Mouse (Mus musculus): ENCODE results near the gene Mrgpra9. TPM values are rescaled to one million over a fixed set of nuclear protein-coding genes. Genes with fewer than 3 reads are reported as not detected.

The Mrgpra9 gene
- not detected for polyA plus RNA-seq (2017; shearing (Covaris generic))

GRCm38 (mm10) chr7:47252770-47253169 is at the start of gene Mrgpra9:
Gene Mrgpra9 (minus strand): TSS chr7:47252848.

DNA sequence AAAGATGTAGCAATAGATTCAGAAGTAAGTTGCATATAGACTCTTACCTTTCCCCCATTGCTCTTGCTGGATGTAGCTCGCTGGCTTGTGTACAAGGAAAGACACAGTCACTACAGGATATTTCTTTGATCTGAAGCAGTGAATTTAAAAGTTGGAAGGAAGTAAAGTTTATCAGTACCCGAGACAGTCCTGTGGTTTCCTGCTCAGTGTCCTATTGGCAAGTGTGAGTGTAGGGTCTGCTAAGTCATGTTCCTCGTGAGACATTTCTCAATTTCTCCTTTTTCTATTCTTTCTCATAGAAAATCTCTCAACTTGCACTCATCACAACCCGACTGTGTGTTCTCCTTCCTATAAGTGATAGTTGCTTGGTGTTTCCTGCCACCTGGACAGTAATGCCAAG is 47.8 kb downstream of the Mrgpra9 start, which contains the start of gene Mrgpra6:
Gene Mrgpra6, minus strand, starts transcription at position 91 of the 400 bp plus-strand sequence.

Other genes starting within 250 kb of the Mrgpra9 start
- 54.6 TPM for gene Spty2d1, start 244.4 kb downstream of the Mrgpra9 start, polyA plus RNA-seq (2017; shearing (Covaris generic))
- gene Tmem86a, start 202.2 kb downstream of the Mrgpra9 start, polyA plus RNA-seq (2017; shearing (Covaris generic)): 9.9 TPM
- gene Ptpn5, start 119.2 kb downstream of the Mrgpra9 start, polyA plus RNA-seq (2017; shearing (Covaris generic)): 23.5 TPM
- gene Mrgpra6, start 47.9 kb downstream of the Mrgpra9 start, polyA plus RNA-seq (2017; shearing (Covaris generic)): not detected
- not detected for gene Mrgpra1, start 101.4 kb upstream of the Mrgpra9 start, polyA plus RNA-seq (2017; shearing (Covaris generic))
- not detected for gene Mrgpra2a, start 199.3 kb upstream of the Mrgpra9 start, polyA plus RNA-seq (2017; shearing (Covaris generic))

Measured in inflammation-experienced regulatory T-cells, adult 16 weeks (primary cell).